Mouse (Mus musculus): ENCODE data around the gene Ccdc162. TPM values are rescaled to one million over a fixed set of nuclear protein-coding genes. Genes with fewer than 3 reads are reported as not detected.

The Ccdc162 gene
- polyA plus RNA-seq, 1 experiment from 2014 or later, result 1.4 TPM

DNA sequence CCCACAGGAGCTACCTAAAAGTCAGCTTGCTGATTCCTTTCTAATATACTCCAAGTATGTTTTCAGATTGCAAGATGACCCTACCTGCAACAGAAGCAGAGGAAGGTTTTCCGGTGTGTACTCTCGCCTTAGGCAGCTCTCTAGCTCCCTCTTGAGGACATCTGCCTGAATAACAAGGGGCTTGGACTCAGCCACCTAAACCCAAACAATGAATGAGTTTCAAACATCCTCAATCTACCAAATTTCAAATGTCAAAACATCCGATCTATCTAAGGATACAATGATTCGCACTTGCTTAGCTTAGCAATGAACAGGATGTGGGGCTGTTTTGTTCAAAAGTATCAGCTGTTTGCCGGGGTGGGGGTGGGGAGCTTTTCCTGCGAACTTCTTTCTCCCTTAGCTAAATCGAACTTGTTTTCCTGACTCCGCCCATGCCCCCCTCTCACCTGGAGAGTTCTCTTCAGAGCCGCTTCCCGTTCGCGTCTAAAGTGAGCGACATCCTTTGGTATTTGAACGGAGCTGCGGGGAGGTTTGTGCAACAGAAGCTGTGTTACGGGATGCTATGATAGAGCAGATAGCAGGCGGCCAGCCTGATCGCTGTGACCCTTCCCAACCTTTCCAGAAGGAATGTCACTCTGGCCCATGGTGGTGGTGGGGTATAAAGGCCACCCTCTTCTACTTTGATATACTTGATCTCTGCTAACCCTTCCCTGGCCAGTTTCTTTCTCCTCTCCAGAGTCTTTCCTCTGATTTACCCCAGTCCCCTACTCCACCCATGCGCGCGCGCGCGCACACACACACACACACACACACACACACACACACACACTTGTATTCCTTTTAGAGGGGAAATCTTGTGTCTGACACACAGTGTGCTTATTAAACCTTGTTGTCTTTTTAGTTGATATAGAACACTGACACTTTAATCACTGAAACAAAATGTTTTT is 26.2 kb downstream of the Ccdc162 start:
- 23% methylated on average over 24 of the region's 24 CpGs for WGBS
- Histone ChIP-seq H3K4me3 (peak overlapping the region; percentile 42), H3K9me3 (replicated peaks) (peaks cover 10% of the 10 kb centered on the region), H3K36me3 (no peaks in the 10 kb centered on the region), H3K27me3 (peaks cover 4% of the 10 kb centered on the region; the same call in 1 of the 2 replicates), H3K4me2 (replicated peaks) (peak overlapping the region; percentile 72), H3K27ac (no peak overlapping the region), H3K9ac (peak overlapping the region; percentile 52), H3K4me1 (no peaks in the 10 kb centered on the region)
- no peak for ATAC-seq (ENCODE audit: low FRiP score)

DNA sequence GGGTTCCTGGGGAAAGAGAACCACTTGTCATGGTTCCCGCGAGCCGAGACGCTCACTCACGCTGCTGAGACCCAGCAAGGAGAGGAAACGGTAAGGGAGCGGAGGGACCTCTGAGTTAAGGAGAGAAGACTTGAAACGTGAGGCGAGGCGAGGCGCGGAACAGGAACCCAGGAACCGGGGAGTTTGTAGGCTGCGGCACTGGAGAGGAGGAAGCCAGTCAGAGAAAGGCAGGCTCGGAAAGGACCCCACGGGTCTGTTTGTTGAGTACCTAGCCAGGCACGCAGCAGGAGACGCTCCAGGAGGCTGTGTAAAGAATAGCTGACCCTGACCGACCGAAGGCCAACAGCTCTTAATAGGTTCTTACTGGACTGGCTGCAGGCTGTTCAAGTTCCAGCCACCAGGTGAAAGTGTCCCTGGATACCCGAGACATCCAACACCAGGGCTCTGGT is 31.9 kb downstream of the Ccdc162 start:
- ATAC-seq (ENCODE audit: low FRiP score), result no peak
- H3K4me1 ChIP-seq, result no peaks in the 10 kb centered on the region
- peaks cover 20% of the 10 kb centered on the region for H3K27me3 ChIP-seq
- H3K9ac ChIP-seq, result 0 out of 2 replicates have a peak overlapping the region, but pooled peaks have one; percentile 1
- peak overlapping the region; percentile 19 for H3K4me2 ChIP-seq (replicated peaks)
- no peak overlapping the region for H3K27ac ChIP-seq
- peaks cover 10% of the 10 kb centered on the region for H3K9me3 ChIP-seq (replicated peaks)
- WGBS, result 5% methylated on average over 21 of the region's 21 CpGs
- H3K36me3 ChIP-seq, result no peaks in the 10 kb centered on the region
- H3K4me3 ChIP-seq, result no peak overlapping the region

DNA sequence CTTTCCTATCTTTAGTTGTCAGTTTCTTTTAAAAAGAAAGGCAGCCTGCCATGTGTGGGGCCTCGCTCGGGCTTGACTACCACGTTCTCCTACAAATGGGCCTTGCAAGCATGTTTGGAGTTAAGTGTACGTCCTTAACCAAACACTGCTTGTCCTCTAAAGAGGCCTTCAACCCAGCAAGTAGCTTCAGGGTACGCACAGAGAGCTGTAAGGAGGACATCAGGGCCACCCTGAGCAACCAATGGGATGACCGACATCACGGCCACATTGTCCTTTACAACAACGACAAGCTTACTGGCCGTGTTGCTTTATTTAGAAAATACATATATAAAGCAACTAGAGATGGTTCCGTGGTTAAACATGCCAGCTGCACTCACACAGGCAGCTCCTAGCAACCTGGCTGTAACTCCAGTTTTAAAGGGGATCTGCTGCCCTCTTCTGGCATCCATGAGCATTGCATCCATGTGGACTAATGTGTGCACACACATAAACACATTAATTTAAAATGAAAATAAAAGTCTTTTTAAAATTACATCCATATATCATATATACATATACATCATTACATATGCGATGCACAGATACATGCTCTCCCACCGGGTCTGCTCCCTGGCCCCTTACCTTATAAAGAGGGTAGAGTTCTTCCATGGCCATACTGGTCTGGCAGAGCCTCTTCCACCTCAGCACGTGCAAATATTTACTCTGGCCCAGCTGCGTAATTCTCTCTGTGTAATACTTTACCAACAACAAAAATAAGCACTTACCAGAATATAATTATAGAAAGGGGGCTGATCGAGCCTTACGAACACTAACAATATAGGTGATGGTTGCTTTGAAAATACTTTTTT is 33.7 kb downstream of the Ccdc162 start:
- peaks cover 20% of the 10 kb centered on the region for H3K27me3 ChIP-seq
- 40% methylated on average over 16 of the region's 16 CpGs for WGBS
- H3K36me3 ChIP-seq, result no peaks in the 10 kb centered on the region
- H3K9me3 ChIP-seq (replicated peaks), result peaks cover 9% of the 10 kb centered on the region
- H3K4me1 ChIP-seq, result peaks cover 4% of the 10 kb centered on the region; the same call in 1 of the 2 replicates
- H3K4me3 ChIP-seq, result no peak overlapping the region
- 0 out of 2 replicates have a peak, but pooled peaks have one; percentile 19 for ATAC-seq (ENCODE audit: low FRiP score)
- no peak overlapping the region for H3K9ac ChIP-seq
- H3K4me2 ChIP-seq (replicated peaks), result no peak overlapping the region
- H3K27ac ChIP-seq, result no peak overlapping the region

DNA sequence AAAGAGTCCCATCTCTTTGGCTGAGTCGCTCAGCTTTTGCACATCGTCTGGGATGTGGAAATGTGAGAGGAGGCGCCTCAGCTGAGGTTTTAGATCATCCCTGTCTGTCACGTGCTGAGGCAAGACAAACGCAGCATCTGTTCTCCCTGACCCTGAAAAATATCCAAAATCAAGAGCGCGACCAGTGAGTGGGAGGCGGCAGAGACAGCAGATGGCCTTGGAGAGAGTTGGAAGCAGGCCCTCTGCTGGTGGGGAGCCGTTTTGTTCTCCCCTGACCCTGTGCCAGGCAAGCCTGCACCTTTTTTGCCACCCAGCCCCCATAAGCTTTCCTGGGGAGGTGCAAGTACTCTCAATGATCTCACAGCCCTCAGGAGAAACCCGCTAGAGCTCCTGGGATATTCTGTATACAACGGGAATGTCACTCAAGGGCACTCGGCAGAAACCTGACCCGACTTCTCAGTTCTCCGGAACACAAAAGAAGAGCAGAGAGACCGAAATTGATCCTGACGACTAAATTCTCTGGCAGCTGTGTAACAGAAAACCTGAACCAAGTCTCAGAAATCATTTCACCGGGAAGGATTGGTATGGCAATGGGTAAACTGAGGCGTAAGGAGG is 37.6 kb downstream of the Ccdc162 start:
- peaks cover 4% of the 10 kb centered on the region; the same call in 1 of the 2 replicates for H3K4me1 ChIP-seq
- H3K27ac ChIP-seq, result 0 out of 2 replicates have a peak overlapping the region, but pooled peaks have one; percentile 8
- no peak overlapping the region for H3K9ac ChIP-seq
- H3K4me3 ChIP-seq, result no peak overlapping the region
- ATAC-seq (ENCODE audit: low FRiP score), result peak; percentile 72
- 22% methylated on average over 18 of the region's 18 CpGs for WGBS
- peaks cover 4% of the 10 kb centered on the region for H3K27me3 ChIP-seq
- H3K9me3 ChIP-seq (replicated peaks), result no peaks in the 10 kb centered on the region
- H3K4me2 ChIP-seq (replicated peaks), result peak overlapping the region; percentile 41
- no peaks in the 10 kb centered on the region for H3K36me3 ChIP-seq

DNA sequence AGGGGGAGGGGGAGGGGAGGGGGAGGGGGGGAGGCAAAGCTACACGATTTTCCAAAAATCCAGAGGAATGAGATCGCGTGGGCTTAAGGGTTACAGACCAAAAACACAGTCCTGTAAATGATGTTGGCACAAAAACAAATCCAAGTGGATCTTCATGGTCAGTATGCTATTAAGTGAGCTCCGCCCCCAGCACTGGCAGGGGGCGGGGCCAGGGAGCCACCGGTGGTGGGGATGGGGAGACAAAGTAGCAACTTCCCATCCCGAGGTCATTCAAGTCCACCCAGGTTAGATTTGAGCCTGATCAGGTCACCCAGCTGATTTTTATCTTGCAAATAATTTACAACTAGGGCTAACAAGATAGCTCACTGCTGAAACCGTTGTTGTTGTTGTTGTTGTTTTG is 39.0 kb downstream of the Ccdc162 start:
- Histone ChIP-seq H3K27me3 (no peaks in the 10 kb centered on the region), H3K9me3 (replicated peaks) (no peaks in the 10 kb centered on the region), H3K27ac (no peak overlapping the region), H3K4me2 (replicated peaks) (no peak overlapping the region), H3K36me3 (no peaks in the 10 kb centered on the region), H3K9ac (no peak overlapping the region), H3K4me1 (peaks cover 4% of the 10 kb centered on the region; the same call in 1 of the 2 replicates), H3K4me3 (no peak overlapping the region)
- no peak for ATAC-seq (ENCODE audit: low FRiP score)
- 64% methylated on average over 8 of the region's 8 CpGs for WGBS

DNA sequence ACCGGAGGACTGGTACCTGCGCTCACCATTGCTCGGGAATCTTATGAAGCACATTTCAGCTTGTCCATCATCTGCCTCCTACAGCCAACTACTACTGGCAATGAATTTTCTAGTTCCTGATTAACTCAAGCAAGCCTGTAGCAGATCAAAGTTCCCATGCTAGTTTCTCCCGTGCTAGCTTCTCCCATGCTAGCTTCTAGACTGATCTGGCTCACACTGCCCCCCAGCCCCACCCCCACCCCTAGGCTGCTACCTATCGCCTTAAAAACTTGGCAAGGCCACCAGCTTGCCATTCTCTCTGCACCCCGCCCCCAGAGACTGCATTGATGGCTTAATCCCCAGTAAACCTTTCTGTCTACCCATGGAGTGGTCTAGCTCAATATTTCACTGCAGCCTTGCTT is 39.8 kb downstream of the Ccdc162 start:
- no peak overlapping the region for H3K27ac ChIP-seq
- H3K9ac ChIP-seq, result no peak overlapping the region
- no peaks in the 10 kb centered on the region for H3K36me3 ChIP-seq
- ATAC-seq (ENCODE audit: low FRiP score), result no peak
- no peaks in the 10 kb centered on the region for H3K27me3 ChIP-seq
- H3K4me1 ChIP-seq, result peaks cover 4% of the 10 kb centered on the region; the same call in 1 of the 2 replicates
- no peak overlapping the region for H3K4me2 ChIP-seq (replicated peaks)
- H3K4me3 ChIP-seq, result no peak overlapping the region
- 85% methylated on average over 6 of the region's 6 CpGs for WGBS
- H3K9me3 ChIP-seq (replicated peaks), result no peaks in the 10 kb centered on the region

DNA sequence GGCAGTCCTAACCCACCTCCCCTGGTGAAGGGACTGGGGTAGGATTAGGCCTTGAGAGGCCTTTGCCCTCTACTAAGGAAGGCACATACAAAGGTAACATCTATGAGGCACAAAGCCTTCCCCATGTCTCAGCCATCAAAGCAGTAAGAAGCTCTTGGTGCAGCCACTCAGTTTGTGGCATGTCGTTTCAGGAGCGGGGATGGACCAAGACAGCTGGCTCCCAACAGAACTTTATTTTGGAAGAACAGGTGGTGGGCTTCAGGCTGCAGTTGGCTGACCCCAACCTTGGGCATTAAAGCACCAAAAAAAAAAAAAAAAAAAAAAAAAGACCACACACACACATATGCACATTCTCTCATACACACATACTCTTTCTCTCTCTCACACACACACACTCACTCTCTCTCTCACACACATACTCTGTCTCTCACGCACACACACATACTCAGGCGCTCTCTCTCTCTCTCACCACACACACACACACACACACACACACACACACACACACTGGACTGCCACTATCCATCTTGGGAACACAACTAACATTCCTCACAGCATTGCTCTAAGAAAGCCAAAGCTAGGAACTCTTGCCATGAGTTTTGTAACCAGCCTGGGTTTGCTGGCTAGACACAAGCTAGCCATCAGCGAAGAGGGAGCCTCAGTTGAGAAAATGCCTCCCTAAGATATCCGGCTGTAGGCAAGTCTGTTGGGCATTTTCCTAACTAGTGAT is 40.4 kb downstream of the Ccdc162 start:
- Histone ChIP-seq H3K36me3 (no peaks in the 10 kb centered on the region), H3K9me3 (replicated peaks) (no peaks in the 10 kb centered on the region), H3K4me3 (no peak overlapping the region), H3K9ac (no peak overlapping the region), H3K27ac (no peak overlapping the region), H3K27me3 (no peaks in the 10 kb centered on the region), H3K4me2 (replicated peaks) (no peak overlapping the region), H3K4me1 (peaks cover 4% of the 10 kb centered on the region; the same call in 1 of the 2 replicates)
- WGBS, result 88% methylated on average over 6 of the region's 6 CpGs
- ATAC-seq (ENCODE audit: low FRiP score), result no peak

DNA sequence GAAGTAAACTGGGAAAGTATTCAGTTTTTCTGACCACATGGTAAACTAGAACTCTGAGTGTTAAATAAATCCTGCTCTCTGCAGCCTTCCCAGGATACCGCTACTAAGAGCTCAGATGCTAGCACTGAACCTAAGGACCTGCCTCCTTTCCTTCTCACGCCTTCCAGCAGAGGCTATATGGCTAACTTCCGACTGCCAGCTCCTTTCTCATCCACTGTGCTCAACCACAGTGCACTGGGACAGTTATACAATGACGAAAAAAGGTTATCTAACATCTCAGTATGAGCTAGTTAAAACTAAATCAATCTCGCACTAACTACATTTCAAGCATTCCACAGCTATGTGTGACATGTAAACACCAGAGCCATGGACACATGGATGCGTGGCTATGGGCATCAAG is 41.2 kb downstream of the Ccdc162 start:
- WGBS, result 84% methylated on average over 6 of the region's 6 CpGs
- Histone ChIP-seq H3K27ac (no peak overlapping the region), H3K27me3 (no peaks in the 10 kb centered on the region), H3K4me2 (replicated peaks) (no peak overlapping the region), H3K4me3 (no peak overlapping the region), H3K4me1 (peaks cover 4% of the 10 kb centered on the region; the same call in 1 of the 2 replicates), H3K36me3 (no peaks in the 10 kb centered on the region), H3K9ac (no peak overlapping the region), H3K9me3 (replicated peaks) (no peaks in the 10 kb centered on the region)
- no peak for ATAC-seq (ENCODE audit: low FRiP score)

DNA sequence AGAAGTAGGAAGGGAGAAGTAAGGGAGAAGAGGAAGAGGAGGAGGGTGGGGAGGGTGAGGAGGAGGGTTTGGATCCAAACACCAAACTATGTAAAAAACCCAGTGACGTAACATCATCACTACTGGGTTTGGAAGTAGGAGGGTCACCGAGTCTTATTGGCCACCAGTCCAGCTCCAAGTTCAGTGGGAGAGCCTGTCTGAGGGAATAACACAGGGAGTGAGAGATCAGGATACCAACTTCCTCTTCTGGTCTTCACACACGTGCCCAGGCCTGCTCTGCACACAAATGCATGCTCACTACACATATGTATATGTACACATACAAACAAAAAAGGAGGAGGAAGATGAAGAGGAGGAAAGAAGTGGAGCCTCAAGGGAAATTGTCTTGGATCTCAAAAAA is 42.1 kb downstream of the Ccdc162 start:
- Histone ChIP-seq H3K4me2 (replicated peaks) (no peak overlapping the region), H3K36me3 (no peaks in the 10 kb centered on the region), H3K4me1 (peaks cover 4% of the 10 kb centered on the region; the same call in 1 of the 2 replicates), H3K9ac (no peak overlapping the region), H3K4me3 (no peak overlapping the region), H3K27ac (no peak overlapping the region), H3K9me3 (replicated peaks) (no peaks in the 10 kb centered on the region), H3K27me3 (no peaks in the 10 kb centered on the region)
- ATAC-seq (ENCODE audit: low FRiP score), result no peak
- WGBS, result 83% methylated on average over 3 of the region's 3 CpGs

DNA sequence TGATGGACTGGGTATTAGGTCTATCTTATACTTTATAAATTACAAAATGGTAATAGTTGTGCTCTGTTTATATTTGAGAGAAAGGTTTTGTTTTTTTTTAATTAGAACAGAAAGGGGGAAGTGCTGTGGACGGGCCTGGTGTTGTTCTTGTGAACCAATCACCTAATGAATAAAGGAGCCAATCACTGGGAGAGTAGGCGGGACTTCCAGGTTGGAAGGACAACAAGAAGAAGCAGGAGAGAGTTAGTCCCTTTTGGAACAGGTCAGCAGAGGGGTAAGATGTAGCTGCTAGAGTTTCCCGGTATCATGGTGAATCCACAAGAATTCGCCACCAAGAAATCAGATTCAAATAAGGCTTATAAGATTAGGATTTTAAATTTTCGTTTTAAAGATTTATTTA is 46.2 kb downstream of the Ccdc162 start:
- Histone ChIP-seq H3K36me3 (no peaks in the 10 kb centered on the region), H3K4me1 (no peaks in the 10 kb centered on the region), H3K27ac (no peak overlapping the region), H3K4me3 (no peak overlapping the region), H3K4me2 (replicated peaks) (no peak overlapping the region), H3K27me3 (no peaks in the 10 kb centered on the region), H3K9ac (no peak overlapping the region), H3K9me3 (replicated peaks) (0 out of 2 replicates have a peak, but pooled peaks cover 5% of the 10 kb centered on the region)
- ATAC-seq (ENCODE audit: low FRiP score), result no peak
- 84% methylated on average over 5 of the region's 5 CpGs for WGBS

DNA sequence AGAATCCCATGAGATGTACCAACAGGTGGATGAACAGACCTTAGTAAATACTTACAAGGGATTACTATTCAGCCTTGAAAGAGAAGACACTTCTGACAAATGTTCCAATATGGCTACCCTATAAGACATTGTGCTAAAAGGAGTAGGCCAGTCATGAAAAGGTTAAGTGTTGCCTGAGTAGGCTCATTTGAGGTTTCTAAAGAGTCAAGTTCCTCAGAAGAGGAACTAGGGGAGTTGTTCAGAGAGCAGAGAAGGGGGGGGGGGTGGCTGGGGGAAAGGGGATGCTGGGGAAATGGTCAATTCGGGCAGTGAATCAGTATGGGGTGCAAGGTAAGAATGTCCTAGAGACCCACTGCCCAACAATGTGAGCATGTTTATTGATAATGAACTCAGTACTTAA is 50.9 kb downstream of the Ccdc162 start:
- Histone ChIP-seq H3K4me3 (no peak overlapping the region), H3K27ac (no peak overlapping the region), H3K36me3 (no peaks in the 10 kb centered on the region), H3K9ac (no peak overlapping the region), H3K27me3 (no peaks in the 10 kb centered on the region), H3K4me1 (no peaks in the 10 kb centered on the region), H3K4me2 (replicated peaks) (no peak overlapping the region), H3K9me3 (replicated peaks) (0 out of 2 replicates have a peak, but pooled peaks cover 5% of the 10 kb centered on the region)
- WGBS, result 100% methylated on average over 1 of the region's 1 CpGs
- no peak for ATAC-seq (ENCODE audit: low FRiP score)
